Mouse (Mus musculus): ENCODE results near the gene Trim30a. TPM values are rescaled to one million over a fixed set of nuclear protein-coding genes. Genes with fewer than 3 reads are reported as not detected.
A peak's percentile ranks its signal among the peaks of the same experiment; 100 is the strongest.
"Not testable (repeated sequence)": the region's sequence is repeated elsewhere in the genome, so short reads cannot be mapped to it uniquely, and the experiment has no call there.

Trim30a gene
- polyA plus RNA-seq (2012; rRNA removed) (1.2 and 1.4 TPM in 2 replicates), polyA plus RNA-seq (2014; fragmentation: Nextera tagmentation; extraction: Ambion mirVana) (1.3 and 1.9 TPM in 2 replicates)

DNA sequence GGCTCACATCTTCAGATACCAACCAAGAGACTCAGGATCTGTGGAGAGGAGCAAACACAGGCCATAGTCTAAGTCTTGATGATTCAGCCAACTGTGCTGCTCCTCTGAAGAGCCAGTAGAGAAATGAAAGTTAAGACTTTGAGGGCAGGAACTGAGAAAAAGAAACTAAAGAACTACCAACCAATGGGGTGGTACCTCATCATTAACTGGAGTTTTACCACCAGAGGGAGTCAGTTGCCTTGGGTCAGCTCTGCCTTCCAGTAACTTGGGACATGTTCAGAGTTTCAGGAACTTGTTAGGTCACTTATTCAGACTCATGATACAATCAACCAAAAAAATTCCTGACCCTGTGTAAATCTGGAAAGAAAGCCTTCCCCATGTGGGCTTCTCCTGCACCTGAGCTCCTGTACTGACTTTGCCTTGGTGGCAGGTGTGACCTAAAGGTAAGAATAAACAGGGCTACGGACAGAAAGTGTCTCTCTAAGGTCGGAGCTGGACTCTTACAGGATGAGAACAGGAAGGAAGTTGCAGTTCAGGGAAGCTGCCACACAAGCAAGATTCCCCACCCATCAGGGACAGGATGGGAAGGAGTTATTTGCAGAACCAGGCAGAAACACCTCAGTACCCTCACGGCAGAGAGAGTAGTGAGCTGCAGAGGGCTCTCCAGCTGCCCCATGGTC lies at the start of gene Trim30a:
Gene Trim30a (minus strand): TSS at position 129 of the 680 bp plus-strand sequence.
- no peak within 1 kb of the TSS for H3K27ac ChIP-seq (replicated peaks; ENCODE audit: low read depth, low read length)
- H3K36me3 ChIP-seq (ENCODE audit: control insufficient read depth, insufficient read depth, low read length), result no peaks in the 10 kb centered on the region
- no peak for TF ChIP-seq POLR2A (IDR thresholded peaks at IDR 0.05; ENCODE audit: borderline replicate concordance, extremely low read depth, insufficient read depth, insufficient read length)
- no peak for DNase-seq (ENCODE audit: low spot score)
- WGBS, result 77% methylated on average over 3 of the region's 3 CpGs
- H3K9me3 ChIP-seq (ENCODE audit: control insufficient read depth, low read length), result no peaks in the 10 kb centered on the region
- no peak within 1 kb of the TSS for H3K9ac ChIP-seq (ENCODE audit: low read depth, low read length, severe bottlenecking)
- H3K27me3 ChIP-seq (ENCODE audit: control insufficient read depth, insufficient read depth, low read length), result no peaks in the 10 kb centered on the region
- no peak within 1 kb of the TSS for H3K4me2 ChIP-seq (replicated peaks; ENCODE audit: low read depth, low read length, severe bottlenecking)
- H3K4me3 ChIP-seq (replicated peaks; ENCODE audit: low read length), result no peak within 1 kb of the TSS
- H3K4me1 ChIP-seq (ENCODE audit: control insufficient read depth, insufficient read depth, low read length), result no peaks in the 10 kb centered on the region
- no peak for ATAC-seq (ENCODE audit: low FRiP score, low read depth)

DNA sequence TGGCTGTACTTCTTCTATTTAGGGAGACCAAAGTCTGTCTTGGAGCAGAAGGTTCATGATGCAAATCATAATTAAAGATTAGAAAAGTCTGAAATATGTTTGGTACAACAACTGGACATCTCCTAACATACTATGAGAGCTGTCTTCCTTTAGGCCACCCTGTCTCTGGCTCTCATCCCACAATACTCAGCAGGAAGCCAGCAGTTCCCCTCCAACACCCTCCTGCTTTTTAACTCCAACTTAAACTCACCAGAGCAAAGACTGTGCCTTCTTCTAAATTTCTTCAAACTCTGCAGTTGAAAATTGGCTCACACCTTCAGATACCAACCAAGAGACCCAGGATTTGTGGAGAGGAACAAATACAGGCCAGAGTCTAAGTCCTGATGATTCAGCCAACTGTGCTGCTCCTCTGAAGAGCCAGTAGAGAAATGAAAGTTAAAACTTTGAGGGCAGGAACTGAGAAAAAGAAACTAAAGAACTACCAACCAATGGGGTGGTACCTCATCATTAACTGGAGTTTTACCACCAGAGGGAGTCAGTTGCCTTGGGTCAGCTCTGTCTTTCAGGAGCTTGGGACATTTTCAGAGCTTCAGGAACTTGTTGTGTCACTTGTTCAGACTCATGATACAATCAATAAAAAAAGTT lies 42.5 kb upstream of the Trim30a start, which contains the start of gene Trim30d:
Gene Trim30d (minus strand): TSS at position 429 of the 645 bp plus-strand sequence.
- H3K4me3 ChIP-seq (replicated peaks; ENCODE audit: low read length); DNase-seq (ENCODE audit: low spot score); H3K4me2 ChIP-seq (replicated peaks; ENCODE audit: low read depth, low read length, severe bottlenecking); H3K27ac ChIP-seq (replicated peaks; ENCODE audit: low read depth, low read length); H3K4me1 ChIP-seq (ENCODE audit: control insufficient read depth, insufficient read depth, low read length); H3K9me3 ChIP-seq (ENCODE audit: control insufficient read depth, low read length); H3K27me3 ChIP-seq (ENCODE audit: control insufficient read depth, insufficient read depth, low read length); ATAC-seq (ENCODE audit: low FRiP score, low read depth); H3K36me3 ChIP-seq (ENCODE audit: control insufficient read depth, insufficient read depth, low read length); H3K9ac ChIP-seq (ENCODE audit: low read depth, low read length, severe bottlenecking): not testable (repeated sequence)

DNA sequence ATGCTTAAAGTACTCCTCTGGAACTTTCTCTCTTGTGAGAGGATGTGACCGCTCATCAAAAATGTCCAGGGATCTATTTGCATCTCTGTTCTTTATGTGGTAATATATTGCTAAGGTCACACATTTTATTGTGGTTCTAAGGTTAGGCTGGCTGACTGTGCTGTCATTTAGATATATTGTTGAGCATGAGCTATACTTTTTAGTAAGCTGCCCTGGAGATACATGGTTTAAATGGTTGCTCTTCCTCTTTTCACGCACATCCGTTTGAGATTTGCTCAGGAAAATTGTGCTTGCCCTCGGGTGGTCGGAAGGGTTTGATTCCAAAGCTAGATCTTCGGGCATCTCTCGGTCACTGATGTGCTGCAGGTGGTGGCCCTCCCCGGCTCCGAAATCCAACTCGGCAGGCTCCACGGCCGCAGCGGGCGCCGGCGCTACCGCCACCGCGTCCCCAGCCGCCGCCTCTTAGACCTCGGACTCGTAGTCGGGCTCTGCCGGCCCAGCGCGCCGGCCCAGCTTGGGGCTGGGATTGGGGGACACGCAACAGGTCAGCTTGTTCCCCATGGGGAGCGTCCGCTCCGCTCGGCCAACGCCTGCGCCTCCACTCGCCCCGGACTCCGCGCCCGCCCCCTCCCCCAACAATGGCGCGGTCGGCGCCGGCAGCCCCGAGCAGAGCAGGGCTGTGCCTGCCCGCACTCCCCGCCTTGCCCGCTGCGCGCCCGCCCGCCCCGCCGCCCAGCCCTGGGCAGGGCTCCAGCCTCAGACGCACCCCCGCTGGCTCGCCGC lies 36.8 kb upstream of the Trim30a start:
- 0 out of 2 replicates have a peak, but pooled peaks have one; percentile 41 for ATAC-seq (ENCODE audit: low FRiP score, low read depth)
- 4% methylated on average over 45 of the region's 59 CpGs for WGBS
- no peak for DNase-seq (ENCODE audit: low spot score)
- Histone ChIP-seq H3K27ac (replicated peaks; ENCODE audit: low read depth, low read length) (no peak overlapping the region), H3K27me3 (ENCODE audit: control insufficient read depth, insufficient read depth, low read length) (0 out of 2 replicates have a peak, but pooled peaks cover 5% of the 10 kb centered on the region), H3K4me1 (ENCODE audit: control insufficient read depth, insufficient read depth, low read length) (no peaks in the 10 kb centered on the region), H3K36me3 (ENCODE audit: control insufficient read depth, insufficient read depth, low read length) (no peaks in the 10 kb centered on the region), H3K9ac (ENCODE audit: low read depth, low read length, severe bottlenecking) (peak overlapping the region; percentile 40), H3K4me2 (replicated peaks; ENCODE audit: low read depth, low read length, severe bottlenecking) (peak overlapping the region; percentile 54), H3K4me3 (replicated peaks; ENCODE audit: low read length) (peak overlapping the region; percentile 40), H3K9me3 (ENCODE audit: control insufficient read depth, low read length) (no peaks in the 10 kb centered on the region)
- no peak for TF ChIP-seq POLR2A (IDR thresholded peaks at IDR 0.05; ENCODE audit: borderline replicate concordance, extremely low read depth, insufficient read depth, insufficient read length)

DNA sequence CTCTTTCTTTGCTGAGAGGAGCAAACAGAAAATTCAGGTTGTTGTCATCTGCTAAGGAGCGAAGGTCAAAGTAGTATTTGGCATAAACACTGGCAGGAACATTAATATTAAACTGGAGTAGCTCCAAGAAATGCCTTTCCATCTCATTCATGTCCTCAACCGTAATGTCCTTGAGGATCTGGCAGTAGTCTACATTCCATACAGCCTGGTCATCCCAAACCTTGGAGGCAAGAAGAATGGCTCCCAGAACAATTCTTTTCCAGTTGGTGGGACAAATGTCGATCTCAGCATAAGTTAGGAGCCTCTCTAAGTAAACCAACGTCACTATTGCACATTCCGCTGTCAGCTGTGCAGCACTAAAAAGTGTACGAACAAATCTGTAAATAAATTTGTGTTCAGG lies 36.2 kb upstream of the Trim30a start:
- H3K4me1 ChIP-seq (ENCODE audit: control insufficient read depth, insufficient read depth, low read length); ATAC-seq (ENCODE audit: low FRiP score, low read depth); H3K9ac ChIP-seq (ENCODE audit: low read depth, low read length, severe bottlenecking); H3K4me2 ChIP-seq (replicated peaks; ENCODE audit: low read depth, low read length, severe bottlenecking); DNase-seq (ENCODE audit: low spot score); H3K36me3 ChIP-seq (ENCODE audit: control insufficient read depth, insufficient read depth, low read length); H3K27me3 ChIP-seq (ENCODE audit: control insufficient read depth, insufficient read depth, low read length); H3K9me3 ChIP-seq (ENCODE audit: control insufficient read depth, low read length); H3K27ac ChIP-seq (replicated peaks; ENCODE audit: low read depth, low read length); H3K4me3 ChIP-seq (replicated peaks; ENCODE audit: low read length): not testable (repeated sequence)
- 73% methylated on average over 6 of the region's 6 CpGs for WGBS

DNA sequence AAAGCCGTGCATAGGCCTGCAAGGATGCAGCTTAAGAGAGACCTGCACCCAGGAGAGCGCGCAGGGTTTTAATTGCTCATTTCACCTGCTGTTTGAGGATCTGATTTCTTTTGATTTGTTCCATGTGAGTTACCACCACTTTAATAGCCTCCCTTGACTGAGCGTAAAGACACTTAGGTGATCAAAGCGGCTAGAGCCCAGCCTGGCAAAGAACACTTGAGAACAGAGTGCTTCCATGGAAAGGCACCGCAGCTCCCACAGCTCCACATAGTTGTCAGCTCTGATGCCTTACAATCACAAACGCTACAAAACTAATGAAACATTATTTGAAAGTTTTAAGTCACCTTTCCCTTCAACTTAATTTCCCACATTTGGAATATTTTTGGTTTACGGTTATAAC lies 34.5 kb upstream of the Trim30a start:
- WGBS, result 17% methylated on average over 6 of the region's 8 CpGs
- not testable (repeated sequence) for DNase-seq (ENCODE audit: low spot score); H3K4me1 ChIP-seq (ENCODE audit: control insufficient read depth, insufficient read depth, low read length); H3K9me3 ChIP-seq (ENCODE audit: control insufficient read depth, low read length); H3K36me3 ChIP-seq (ENCODE audit: control insufficient read depth, insufficient read depth, low read length); H3K27ac ChIP-seq (replicated peaks; ENCODE audit: low read depth, low read length); H3K4me2 ChIP-seq (replicated peaks; ENCODE audit: low read depth, low read length, severe bottlenecking); H3K9ac ChIP-seq (ENCODE audit: low read depth, low read length, severe bottlenecking); ATAC-seq (ENCODE audit: low FRiP score, low read depth); H3K4me3 ChIP-seq (replicated peaks; ENCODE audit: low read length); H3K27me3 ChIP-seq (ENCODE audit: control insufficient read depth, insufficient read depth, low read length)

Data from limb, embryonic 14.5 days (tissue).